Mouse (Mus musculus) left cerebral cortex, adult 2 months (tissue): ENCODE data around the gene Tnfrsf13c. TPM values are rescaled to one million over a fixed set of nuclear protein-coding genes. Genes with fewer than 3 reads are reported as not detected.

Source experiments
- DNase-seq, 2 experiments: peaks; one replicate each; pipeline ENCODE4 v3.0.0; 2021 to 2022; ENCODE audit warnings: low spot score in 2 of 2, mixed read lengths in 1 of 2; ENCODE audit errors: extremely low spot score in 1 of 2
- H3K27ac ChIP-seq: fragments of 200-600 bp; 2 replicates; pipeline ENCODE4 v1.8.1; 2022
- H3K4me3 ChIP-seq: fragments of 200-600 bp; 2 replicates; pipeline ENCODE4 v1.8.1; 2022
- CTCF ChIP-seq: fragments of 200-600 bp; IDR thresholded peaks from 2 replicates; pipeline ENCODE4 v1.8.1; 2022; ENCODE audit warnings: antibody characterized with exemption, mild to moderate bottlenecking, moderate library complexity
- intact Hi-C: fragments of 180-260 bp; cut with DNase I; formaldehyde crosslinking; loops from one replicate; pipeline ENCODE4 v1.15.1; 2025
- total RNA-seq, 2 experiments: library from RNA; stranded (reverse); gene quantifications; 2 replicates each; pipeline ENCODE4 v1.2.3; 2021

Tnfrsf13c gene
- total RNA-seq, 2 experiments from 2014 or later: 0.29 to 0.47 TPM

- Histone ChIP-seq H3K27ac (no peak overlapping the region), H3K4me3 (no peak overlapping the region)
- no peak for DNase-seq
- intact Hi-C loops: no loop called here
- no peak for TF ChIP-seq CTCF
These were observed 21.1 kb downstream of the Tnfrsf13c start for GRCm38 (mm10) chr15:82203090-82203489.

- no peak for TF ChIP-seq CTCF
- intact Hi-C loops: no loop called here
- Histone ChIP-seq H3K27ac (no peak overlapping the region), H3K4me3 (no peak overlapping the region)
- DNase-seq: no peak
These were observed 22.1 kb downstream of the Tnfrsf13c start for GRCm38 (mm10) chr15:82202086-82202485.

- Histone ChIP-seq H3K4me3 (no peak overlapping the region), H3K27ac (no peak overlapping the region)
- TF ChIP-seq CTCF: no peak
- intact Hi-C loops: no loop called here
- DNase-seq: no peak
These were observed 24.6 kb downstream of the Tnfrsf13c start for GRCm38 (mm10) chr15:82199546-82199945.

- TF ChIP-seq CTCF: no peak
- no peak for DNase-seq
- Histone ChIP-seq H3K27ac (no peak overlapping the region), H3K4me3 (no peak overlapping the region)
- intact Hi-C loops: no loop called here
These were observed 25.8 kb downstream of the Tnfrsf13c start for GRCm38 (mm10) chr15:82198342-82198741.

GRCm38 (mm10) chr15:82197937-82198336 lies 26.2 kb downstream of the Tnfrsf13c start:
- TF ChIP-seq CTCF: no peak
- no peak overlapping the region for H3K4me3 ChIP-seq
- H3K27ac ChIP-seq: no peak overlapping the region
- intact Hi-C loops: no loop called here
- no peak for DNase-seq

- no peak for DNase-seq
- H3K4me3 ChIP-seq: no peak overlapping the region
- H3K27ac ChIP-seq: no peak overlapping the region
- TF ChIP-seq CTCF: no peak
- intact Hi-C loops: no loop called here
These were observed 26.9 kb downstream of the Tnfrsf13c start for GRCm38 (mm10) chr15:82197246-82197750.

GRCm38 (mm10) chr15:82196300-82196699 lies 27.9 kb downstream of the Tnfrsf13c start:
- DNase-seq: no peak
- Histone ChIP-seq H3K4me3 (no peak overlapping the region), H3K27ac (no peak overlapping the region)
- TF ChIP-seq CTCF: no peak
- intact Hi-C loops: no loop called here

- no peak for DNase-seq
- intact Hi-C loops: no loop called here
- no peak for TF ChIP-seq CTCF
- Histone ChIP-seq H3K4me3 (no peak overlapping the region), H3K27ac (no peak overlapping the region)
These were observed 31.6 kb downstream of the Tnfrsf13c start for GRCm38 (mm10) chr15:82192617-82193016.

GRCm38 (mm10) chr15:82188481-82189240 lies 35.5 kb downstream of the Tnfrsf13c start:
- DNase-seq: no peak
- peak; percentile 56 for TF ChIP-seq CTCF
- intact Hi-C loops: no loop called here
- H3K27ac ChIP-seq: no peak overlapping the region
- H3K4me3 ChIP-seq: no peak overlapping the region

- intact Hi-C loops: no loop called here
- Histone ChIP-seq H3K27ac (no peak overlapping the region), H3K4me3 (no peak overlapping the region)
- DNase-seq: no peak
- no peak for TF ChIP-seq CTCF
These were observed 36.2 kb downstream of the Tnfrsf13c start for GRCm38 (mm10) chr15:82187924-82188323.

- DNase-seq: no peak
- TF ChIP-seq CTCF: no peak; the same call in none of the 2 replicates
- Histone ChIP-seq H3K4me3 (no peak overlapping the region), H3K27ac (no peak overlapping the region)
- intact Hi-C loops: no loop called here
These were observed 36.8 kb downstream of the Tnfrsf13c start for GRCm38 (mm10) chr15:82187401-82187800.

GRCm38 (mm10) chr15:82186931-82187330 lies 37.2 kb downstream of the Tnfrsf13c start:
- TF ChIP-seq CTCF: no peak
- DNase-seq: no peak
- intact Hi-C loops: no loop called here
- Histone ChIP-seq H3K27ac (no peak overlapping the region), H3K4me3 (no peak overlapping the region)

- Histone ChIP-seq H3K4me3 (no peak overlapping the region), H3K27ac (no peak overlapping the region)
- no peak for DNase-seq
- intact Hi-C loops: no loop called here
- TF ChIP-seq CTCF: no peak
These were observed 38.0 kb downstream of the Tnfrsf13c start for GRCm38 (mm10) chr15:82186131-82186530.
